In genomic region chr11:116864444-116864843, GRCm38 (mm10) we compare ENCODE assay signal across 19 mouse cellular contexts. TPM values are rescaled to one million over a fixed set of nuclear protein-coding genes. Genes with fewer than 3 reads are reported as not detected.
DNase-seq lines count a peak whose midpoint lies in the region; ATAC-seq and TF ChIP-seq lines count a peak whose summit lies in the region.
"Had no signal": no experiment of that assay in that cellular context is flagged by ENCODE, and none has a peak within 500 bp of the region (broad histone marks: within the 10 kb centered on the region; RNA-seq: fewer than 3 reads in every experiment).

No protein-coding gene starts in this region.

- no peaks in the 10 kb centered on the region for H3K9me3 ChIP-seq in intestine, postnatal 0 days (ENCODE audit: control insufficient read depth)
- no peaks in the 10 kb centered on the region for H3K9me3 ChIP-seq in intestine, embryonic 15.5 days
- H3K9me3 ChIP-seq in heart, embryonic 11.5 days (replicated peaks; ENCODE audit: control insufficient read depth, low read length) = no peaks in the 10 kb centered on the region
- no peaks in the 10 kb centered on the region for H3K9me3 ChIP-seq in hindbrain, embryonic 13.5 days
- no peaks in the 10 kb centered on the region for H3K9me3 ChIP-seq in hindbrain, embryonic 16.5 days (ENCODE audit: control insufficient read depth, low read length)
- H3K9me3 ChIP-seq: forebrain, embryonic 12.5 days; hindbrain, embryonic 10.5 days; limb, embryonic 15.5 days; neural tube, embryonic 13.5 days had no signal

- H3K27ac ChIP-seq in intestine, postnatal 0 days (ENCODE audit: low read depth, low read length) = peak overlapping the region; percentile 21; the same call in 1 of the 2 replicates
- no peak overlapping the region for H3K27ac ChIP-seq in intestine, embryonic 15.5 days
- H3K27ac ChIP-seq in heart, embryonic 11.5 days (ENCODE audit: low read depth, low read length) = peak overlapping the region; percentile 79
- no peak overlapping the region for H3K27ac ChIP-seq in hindbrain, embryonic 13.5 days
- H3K27ac ChIP-seq in hindbrain, embryonic 16.5 days (ENCODE audit: low read depth, low read length) = no peak overlapping the region
- H3K27ac ChIP-seq: forebrain, embryonic 12.5 days; hindbrain, embryonic 10.5 days; limb, embryonic 15.5 days; neural tube, embryonic 13.5 days had no signal

- peak; percentile 45 to 57 for DNase-seq in adrenal gland, postnatal 36 days
- DNase-seq in heart, postnatal 36 days = peak; percentile 28 to 37
- no peak for DNase-seq in urinary bladder, postnatal 10 days (ENCODE audit: low spot score)
- DNase-seq: B cell, adult 2 months; kidney, postnatal 4 days; lung, embryonic 14.5 days; right cerebral cortex, adult 18-20 months; thymus, postnatal 4 days had no signal

- ATAC-seq in intestine, postnatal 0 days = no peak
- no peak for ATAC-seq in intestine, embryonic 15.5 days
- ATAC-seq in heart, embryonic 11.5 days (replicated peaks; ENCODE audit: insufficient number of reproducible peaks, low FRiP score, low TSS enrichment) = peak; percentile 39; the same call in 1 of the 2 replicates
- ATAC-seq in hindbrain, embryonic 13.5 days (ENCODE audit: low FRiP score) = no peak
- no peak for ATAC-seq in hindbrain, embryonic 16.5 days
- ATAC-seq: intestine, embryonic 16.5 days had no signal

- H3K4me2 ChIP-seq in intestine, postnatal 0 days (replicated peaks; ENCODE audit: low read depth) = no peak overlapping the region
- H3K4me2 ChIP-seq in intestine, embryonic 15.5 days (replicated peaks) = no peak overlapping the region
- peak overlapping the region; percentile 14; the same call in 1 of the 2 replicates for H3K4me2 ChIP-seq in heart, embryonic 11.5 days
- H3K4me2 ChIP-seq in hindbrain, embryonic 13.5 days = no peak overlapping the region
- no peak overlapping the region for H3K4me2 ChIP-seq in hindbrain, embryonic 16.5 days (ENCODE audit: low read length)
- H3K4me2 ChIP-seq: forebrain, embryonic 12.5 days; limb, embryonic 15.5 days; lung, embryonic 14.5 days; neural tube, embryonic 13.5 days had no signal

- H3K4me1 ChIP-seq in intestine, postnatal 0 days (replicated peaks; ENCODE audit: control insufficient read depth, insufficient read depth, low read length) = no peaks in the 10 kb centered on the region
- no peaks in the 10 kb centered on the region for H3K4me1 ChIP-seq in intestine, embryonic 15.5 days (replicated peaks)
- peaks cover 15% of the 10 kb centered on the region for H3K4me1 ChIP-seq in heart, embryonic 11.5 days (ENCODE audit: control insufficient read depth, insufficient read depth, low read length)
- H3K4me1 ChIP-seq in hindbrain, embryonic 13.5 days (replicated peaks) = 0 out of 2 replicates have a peak, but pooled peaks cover 5% of the 10 kb centered on the region
- no peaks in the 10 kb centered on the region for H3K4me1 ChIP-seq in hindbrain, embryonic 16.5 days (ENCODE audit: control insufficient read depth, insufficient read depth, low read depth, low read length)
- H3K4me1 ChIP-seq: forebrain, embryonic 12.5 days; hindbrain, embryonic 10.5 days; limb, embryonic 15.5 days had no signal

- intact Hi-C loops in heart, postnatal 36 days (cut with DNase I) = no loop called here

- no peak for TF ChIP-seq CTCF in intestine, postnatal 0 days (IDR thresholded peaks at IDR 0.05; ENCODE audit: low read depth)

- H3K9ac ChIP-seq in intestine, postnatal 0 days (ENCODE audit: low read depth, low read length) = no peak overlapping the region
- H3K9ac ChIP-seq in intestine, embryonic 15.5 days = no peak overlapping the region
- 0 out of 2 replicates have a peak overlapping the region, but pooled peaks have one; percentile 5 for H3K9ac ChIP-seq in heart, embryonic 11.5 days (ENCODE audit: low read depth, low read length)
- H3K9ac ChIP-seq in hindbrain, embryonic 13.5 days = no peak overlapping the region
- no peak overlapping the region for H3K9ac ChIP-seq in hindbrain, embryonic 16.5 days (ENCODE audit: low read depth, low read length)
- H3K9ac ChIP-seq: forebrain, embryonic 12.5 days; limb, embryonic 15.5 days; lung, embryonic 14.5 days; neural tube, embryonic 13.5 days had no signal

- H3K27me3 ChIP-seq in intestine, postnatal 0 days (replicated peaks; ENCODE audit: control insufficient read depth, insufficient read depth, low read length) = no peaks in the 10 kb centered on the region
- no peaks in the 10 kb centered on the region for H3K27me3 ChIP-seq in intestine, embryonic 15.5 days (replicated peaks)
- no peaks in the 10 kb centered on the region for H3K27me3 ChIP-seq in heart, embryonic 11.5 days (ENCODE audit: control insufficient read depth, insufficient read depth, low read length)
- H3K27me3 ChIP-seq in hindbrain, embryonic 13.5 days = no peaks in the 10 kb centered on the region
- H3K27me3 ChIP-seq in hindbrain, embryonic 16.5 days (replicated peaks; ENCODE audit: control insufficient read depth, insufficient read depth, low read length) = no peaks in the 10 kb centered on the region
- H3K27me3 ChIP-seq: forebrain, embryonic 12.5 days; limb, embryonic 15.5 days; neural tube, embryonic 13.5 days had no signal

- 55% methylated on average over 10 of the region's 10 CpGs for WGBS in intestine, postnatal 0 days
- 66% methylated on average over 10 of the region's 10 CpGs for WGBS in intestine, embryonic 15.5 days
- 32% methylated on average over 10 of the region's 10 CpGs for WGBS in heart, embryonic 11.5 days (ENCODE audit: insufficient replicate concordance)
- 91% methylated on average over 10 of the region's 10 CpGs for WGBS in hindbrain, embryonic 13.5 days
- WGBS in hindbrain, embryonic 16.5 days = 87% methylated on average over 10 of the region's 10 CpGs

- no peak overlapping the region for H3K4me3 ChIP-seq in intestine, postnatal 0 days (ENCODE audit: low read depth, low read length)
- H3K4me3 ChIP-seq in intestine, embryonic 15.5 days (replicated peaks) = no peak overlapping the region
- H3K4me3 ChIP-seq in heart, embryonic 11.5 days (ENCODE audit: low read depth, low read length) = no peak overlapping the region
- H3K4me3 ChIP-seq in hindbrain, embryonic 13.5 days = no peak overlapping the region
- H3K4me3 ChIP-seq in hindbrain, embryonic 16.5 days (ENCODE audit: low read length) = no peak overlapping the region
- H3K4me3 ChIP-seq: forebrain, embryonic 12.5 days; hindbrain, embryonic 10.5 days; limb, embryonic 15.5 days; neural tube, embryonic 13.5 days had no signal

- H3K36me3 ChIP-seq in intestine, postnatal 0 days (ENCODE audit: control insufficient read depth, insufficient read depth) = peaks cover 54% of the 10 kb centered on the region
- H3K36me3 ChIP-seq in intestine, embryonic 15.5 days = peaks cover 25% of the 10 kb centered on the region
- H3K36me3 ChIP-seq in heart, embryonic 11.5 days (ENCODE audit: control insufficient read depth, insufficient read depth, low read length) = peaks cover 23% of the 10 kb centered on the region
- H3K36me3 ChIP-seq in hindbrain, embryonic 13.5 days = peaks cover 95% of the 10 kb centered on the region
- H3K36me3 ChIP-seq in hindbrain, embryonic 16.5 days (ENCODE audit: control insufficient read depth, insufficient read depth, low read length) = peaks cover 38% of the 10 kb centered on the region

RNA-seq across cellular contexts. Expression of gene Srsf2, which starts 11.6 kb away (rescaled TPM):
- polyA plus RNA-seq in intestine, postnatal 0 days (2015; fragmentation: Nextera tagmentation; extraction: Ambion mirVana) = 354 and 366 TPM in 2 replicates
- 723 and 765 TPM in 2 replicates for polyA plus RNA-seq in intestine, embryonic 15.5 days (2015; fragmentation: Nextera tagmentation; extraction: Ambion mirVana)
- total RNA-seq in adrenal gland, postnatal 36 days (2021) = 100 to 1,000 TPM; 235 to 275 TPM
- 577 and 621 TPM in 2 replicates for polyA plus RNA-seq in heart, embryonic 11.5 days (2014; fragmentation: Nextera tagmentation; extraction: Ambion mirVana)
- total RNA-seq in heart, postnatal 36 days (2021) = 100 to 1,000 TPM in 1 of 2 experiments, 10 to 100 TPM in 1; 94.5 to 116 TPM
- 588 and 607 TPM in 2 replicates for polyA plus RNA-seq in hindbrain, embryonic 13.5 days (2015; fragmentation: Nextera tagmentation; extraction: Ambion mirVana)
- polyA plus RNA-seq in hindbrain, embryonic 16.5 days (2015; fragmentation: Nextera tagmentation; extraction: Ambion mirVana) = 469 and 518 TPM in 2 replicates

RNA-seq across cellular contexts. Expression of gene Mfsd11, which starts 12.2 kb away (rescaled TPM):
- 100 and 109 TPM in 2 replicates for polyA plus RNA-seq in intestine, postnatal 0 days (2015; fragmentation: Nextera tagmentation; extraction: Ambion mirVana)
- 39.4 and 47.3 TPM in 2 replicates for polyA plus RNA-seq in intestine, embryonic 15.5 days (2015; fragmentation: Nextera tagmentation; extraction: Ambion mirVana)
- total RNA-seq in adrenal gland, postnatal 36 days (2021) = 10 to 100 TPM; 33.7 to 35.2 TPM
- 29.3 and 35.8 TPM in 2 replicates for polyA plus RNA-seq in heart, embryonic 11.5 days (2014; fragmentation: Nextera tagmentation; extraction: Ambion mirVana)
- 10 to 100 TPM; 30.3 to 33.5 TPM for total RNA-seq in heart, postnatal 36 days (2021)
- 48.0 and 53.9 TPM in 2 replicates for polyA plus RNA-seq in hindbrain, embryonic 13.5 days (2015; fragmentation: Nextera tagmentation; extraction: Ambion mirVana)
- 52.1 and 52.7 TPM in 2 replicates for polyA plus RNA-seq in hindbrain, embryonic 16.5 days (2015; fragmentation: Nextera tagmentation; extraction: Ambion mirVana)

RNA-seq across cellular contexts. Expression of gene Jmjd6, which starts 21.2 kb away (rescaled TPM):
- 44.4 and 44.7 TPM in 2 replicates for polyA plus RNA-seq in intestine, postnatal 0 days (2015; fragmentation: Nextera tagmentation; extraction: Ambion mirVana)
- 81.2 and 88.5 TPM in 2 replicates for polyA plus RNA-seq in intestine, embryonic 15.5 days (2015; fragmentation: Nextera tagmentation; extraction: Ambion mirVana)
- total RNA-seq in adrenal gland, postnatal 36 days (2021) = 10 to 100 TPM; 33.0 to 46.7 TPM
- 83.2 and 89.0 TPM in 2 replicates for polyA plus RNA-seq in heart, embryonic 11.5 days (2014; fragmentation: Nextera tagmentation; extraction: Ambion mirVana)
- 10 to 100 TPM; 29.5 to 34.9 TPM for total RNA-seq in heart, postnatal 36 days (2021)
- 70.4 and 74.7 TPM in 2 replicates for polyA plus RNA-seq in hindbrain, embryonic 13.5 days (2015; fragmentation: Nextera tagmentation; extraction: Ambion mirVana)
- polyA plus RNA-seq in hindbrain, embryonic 16.5 days (2015; fragmentation: Nextera tagmentation; extraction: Ambion mirVana) = 67.2 and 70.2 TPM in 2 replicates

RNA-seq across cellular contexts. Expression of gene Mettl23, which starts 21.4 kb away (rescaled TPM):
- polyA plus RNA-seq in intestine, postnatal 0 days (2015; fragmentation: Nextera tagmentation; extraction: Ambion mirVana) = 34.1 and 37.1 TPM in 2 replicates
- 62.0 and 63.7 TPM in 2 replicates for polyA plus RNA-seq in intestine, embryonic 15.5 days (2015; fragmentation: Nextera tagmentation; extraction: Ambion mirVana)
- total RNA-seq in adrenal gland, postnatal 36 days (2021) = 10 to 100 TPM; 31.2 to 36.2 TPM
- polyA plus RNA-seq in heart, embryonic 11.5 days (2014; fragmentation: Nextera tagmentation; extraction: Ambion mirVana) = 58.5 and 60.4 TPM in 2 replicates
- total RNA-seq in heart, postnatal 36 days (2021) = 10 to 100 TPM; 40.0 to 41.1 TPM
- polyA plus RNA-seq in hindbrain, embryonic 13.5 days (2015; fragmentation: Nextera tagmentation; extraction: Ambion mirVana) = 79.3 and 83.2 TPM in 2 replicates
- 62.6 and 62.8 TPM in 2 replicates for polyA plus RNA-seq in hindbrain, embryonic 16.5 days (2015; fragmentation: Nextera tagmentation; extraction: Ambion mirVana)

RNA-seq across cellular contexts. Expression of gene Mxra7, which starts 36.6 kb away (rescaled TPM):
- 33.6 and 39.4 TPM in 2 replicates for polyA plus RNA-seq in intestine, postnatal 0 days (2015; fragmentation: Nextera tagmentation; extraction: Ambion mirVana)
- polyA plus RNA-seq in intestine, embryonic 15.5 days (2015; fragmentation: Nextera tagmentation; extraction: Ambion mirVana) = 25.5 and 27.9 TPM in 2 replicates
- 10 to 100 TPM; 38.6 to 52.5 TPM for total RNA-seq in adrenal gland, postnatal 36 days (2021)
- 15.9 and 16.1 TPM in 2 replicates for polyA plus RNA-seq in heart, embryonic 11.5 days (2014; fragmentation: Nextera tagmentation; extraction: Ambion mirVana)
- 10 to 100 TPM; 18.1 to 21.1 TPM for total RNA-seq in heart, postnatal 36 days (2021)
- polyA plus RNA-seq in hindbrain, embryonic 13.5 days (2015; fragmentation: Nextera tagmentation; extraction: Ambion mirVana) = 62.6 and 67.2 TPM in 2 replicates
- polyA plus RNA-seq in hindbrain, embryonic 16.5 days (2015; fragmentation: Nextera tagmentation; extraction: Ambion mirVana) = 33.7 and 37.7 TPM in 2 replicates
- total RNA-seq: megakaryocyte, adult 5-6 weeks had no signal

Comparison
In these comparisons a context has a peak if more than half of its experiments do, and no peak if none do; other contexts are left out.
1. H3K27ac ChIP-seq: peak in intestine, postnatal 0 days (single experiment) and heart, embryonic 11.5 days (single experiment); none in intestine, embryonic 15.5 days (single experiment), hindbrain, embryonic 13.5 days (single experiment) and hindbrain, embryonic 16.5 days (single experiment).